Mouse (Mus musculus): Measurements from ENCODE around the gene Acly. TPM values are rescaled to one million over a fixed set of nuclear protein-coding genes. Genes with fewer than 3 reads are reported as not detected.

Acly gene
- polyA plus RNA-seq, 1 experiment from 2014 or later, result 219 TPM

- Histone ChIP-seq H3K4me3 (replicated peaks; ENCODE audit: low read depth, low read length) (no peak overlapping the region), H3K4me2 (ENCODE audit: low read length) (no peak overlapping the region), H3K9ac (replicated peaks; ENCODE audit: low read length) (no peak overlapping the region), H3K27ac (replicated peaks; ENCODE audit: low read depth, low read length) (no peak overlapping the region), H3K27me3 (ENCODE audit: control insufficient read depth, insufficient read depth, low read length) (no peaks in the 10 kb centered on the region), H3K4me1 (ENCODE audit: control insufficient read depth, insufficient read depth, low read length) (peaks cover 8% of the 10 kb centered on the region; the same call in 1 of the 2 replicates), H3K9me3 (ENCODE audit: control insufficient read depth, low read length) (no peaks in the 10 kb centered on the region), H3K36me3 (ENCODE audit: control insufficient read depth, insufficient read depth, low read length) (peaks cover 47% of the 10 kb centered on the region)
- ATAC-seq (ENCODE audit: low FRiP score, low TSS enrichment) (no peak), DNase-seq (no peak)
- 15% methylated on average over 9 of the region's 9 CpGs for WGBS
Observed at GRCm38 (mm10) chr11:100435678-100436246, 92.0 kb downstream of the Acly start.

- Histone ChIP-seq H3K4me3 (replicated peaks; ENCODE audit: low read depth, low read length) (no peak overlapping the region), H3K9me3 (ENCODE audit: control insufficient read depth, low read length) (no peaks in the 10 kb centered on the region), H3K27me3 (ENCODE audit: control insufficient read depth, insufficient read depth, low read length) (no peaks in the 10 kb centered on the region), H3K4me1 (ENCODE audit: control insufficient read depth, insufficient read depth, low read length) (no peaks in the 10 kb centered on the region), H3K4me2 (ENCODE audit: low read length) (no peak overlapping the region), H3K36me3 (ENCODE audit: control insufficient read depth, insufficient read depth, low read length) (peaks cover 56% of the 10 kb centered on the region), H3K27ac (replicated peaks; ENCODE audit: low read depth, low read length) (no peak overlapping the region), H3K9ac (replicated peaks; ENCODE audit: low read length) (no peak overlapping the region)
- WGBS, result 97% methylated on average over 5 of the region's 5 CpGs
- ATAC-seq (ENCODE audit: low FRiP score, low TSS enrichment), result no peak
- no peak for DNase-seq
Observed at GRCm38 (mm10) chr11:100432002-100432401, 95.8 kb downstream of the Acly start.

DNA sequence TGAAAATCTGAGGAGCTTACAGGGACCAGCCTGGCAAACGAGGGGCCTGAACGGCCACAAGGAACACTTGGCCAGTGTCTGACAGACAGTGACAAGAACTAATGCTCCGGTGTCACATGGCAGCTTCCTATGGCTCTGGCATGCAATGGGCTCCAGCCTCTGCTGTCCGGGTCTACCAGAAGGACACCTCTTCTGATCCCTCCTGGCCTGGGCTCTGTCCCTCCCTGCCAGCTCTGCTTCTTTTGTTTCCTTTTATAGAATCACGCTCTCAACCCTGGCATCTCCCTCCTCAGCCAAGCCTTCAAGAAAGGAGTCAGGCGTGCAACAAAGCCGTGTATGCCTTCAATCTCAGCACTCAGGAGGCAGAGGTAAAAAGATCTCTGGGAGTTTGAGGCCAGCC, 97.7 kb downstream of the Acly start:
- no peak for ATAC-seq (ENCODE audit: low FRiP score, low TSS enrichment)
- H3K36me3 ChIP-seq (ENCODE audit: control insufficient read depth, insufficient read depth, low read length), result peaks cover 38% of the 10 kb centered on the region
- no peak for DNase-seq
- no peak overlapping the region for H3K27ac ChIP-seq (replicated peaks; ENCODE audit: low read depth, low read length)
- no peaks in the 10 kb centered on the region for H3K9me3 ChIP-seq (ENCODE audit: control insufficient read depth, low read length)
- WGBS, result 84% methylated on average over 7 of the region's 7 CpGs
- H3K4me2 ChIP-seq (ENCODE audit: low read length), result no peak overlapping the region
- no peak overlapping the region for H3K9ac ChIP-seq (replicated peaks; ENCODE audit: low read length)
- no peak overlapping the region for H3K4me3 ChIP-seq (replicated peaks; ENCODE audit: low read depth, low read length)
- no peaks in the 10 kb centered on the region for H3K27me3 ChIP-seq (ENCODE audit: control insufficient read depth, insufficient read depth, low read length)
- H3K4me1 ChIP-seq (ENCODE audit: control insufficient read depth, insufficient read depth, low read length), result no peaks in the 10 kb centered on the region

DNA sequence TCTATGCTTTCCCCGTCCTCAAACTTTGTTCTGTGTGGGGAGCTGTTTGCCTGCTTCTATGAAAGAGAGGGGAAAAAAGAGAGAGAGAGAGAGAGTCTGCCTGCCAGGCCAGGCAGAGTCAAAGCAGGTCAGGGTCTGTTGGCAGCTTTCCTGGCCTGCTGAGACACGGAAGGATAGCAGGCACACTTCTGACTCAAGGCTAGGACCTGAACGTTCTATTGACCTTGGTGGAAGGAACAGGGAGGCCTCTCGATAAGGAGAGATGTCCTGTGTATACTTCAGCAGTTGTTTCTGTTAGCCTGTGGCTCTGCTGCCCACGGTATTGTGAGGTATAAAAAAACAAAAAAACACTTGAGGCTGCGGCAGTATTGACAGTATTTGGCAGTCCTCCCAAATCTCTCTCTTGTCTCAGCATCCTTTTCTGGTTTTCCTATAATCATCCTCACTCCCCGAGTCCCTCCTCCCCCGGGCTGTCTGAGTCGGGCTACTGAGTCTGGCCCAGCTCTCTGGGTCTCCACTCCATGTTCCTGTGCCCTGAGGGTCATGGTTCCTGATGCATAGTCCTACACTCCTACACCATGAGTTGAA, 99.1 kb downstream of the Acly start:
- Histone ChIP-seq H3K4me1 (ENCODE audit: control insufficient read depth, insufficient read depth, low read length) (no peaks in the 10 kb centered on the region), H3K36me3 (ENCODE audit: control insufficient read depth, insufficient read depth, low read length) (peaks cover 32% of the 10 kb centered on the region), H3K9ac (replicated peaks; ENCODE audit: low read length) (no peak overlapping the region), H3K4me3 (replicated peaks; ENCODE audit: low read depth, low read length) (no peak overlapping the region), H3K27ac (replicated peaks; ENCODE audit: low read depth, low read length) (0 out of 2 replicates have a peak overlapping the region, but pooled peaks have one; percentile 9), H3K27me3 (ENCODE audit: control insufficient read depth, insufficient read depth, low read length) (no peaks in the 10 kb centered on the region), H3K9me3 (ENCODE audit: control insufficient read depth, low read length) (no peaks in the 10 kb centered on the region), H3K4me2 (ENCODE audit: low read length) (no peak overlapping the region)
- ATAC-seq (ENCODE audit: low FRiP score, low TSS enrichment), result no peak
- peak; percentile 27 for DNase-seq
- WGBS, result 78% methylated on average over 9 of the region's 9 CpGs

- no peak overlapping the region for H3K27ac ChIP-seq (replicated peaks; ENCODE audit: low read depth, low read length)
- DNase-seq, result no peak
- H3K9me3 ChIP-seq (ENCODE audit: control insufficient read depth, low read length), result no peaks in the 10 kb centered on the region
- H3K36me3 ChIP-seq (ENCODE audit: control insufficient read depth, insufficient read depth, low read length), result peaks cover 22% of the 10 kb centered on the region
- ATAC-seq (ENCODE audit: low FRiP score, low TSS enrichment), result no peak
- H3K4me3 ChIP-seq (replicated peaks; ENCODE audit: low read depth, low read length), result no peak overlapping the region
- H3K4me1 ChIP-seq (ENCODE audit: control insufficient read depth, insufficient read depth, low read length), result no peaks in the 10 kb centered on the region
- no peak overlapping the region for H3K4me2 ChIP-seq (ENCODE audit: low read length)
- H3K9ac ChIP-seq (replicated peaks; ENCODE audit: low read length), result no peak overlapping the region
- 90% methylated on average over 3 of the region's 3 CpGs for WGBS
- no peaks in the 10 kb centered on the region for H3K27me3 ChIP-seq (ENCODE audit: control insufficient read depth, insufficient read depth, low read length)
Observed at GRCm38 (mm10) chr11:100426820-100427219, 101.0 kb downstream of the Acly start.

Small RNA genes within 50 kb of the gene (microRNA-seq; reads per million reads assigned to microRNA genes)
- not detected for gene Gm27374
- 1.2 reads per million for gene Mir7116

Other genes with a start within 250 kb of the Acly start
- 1,318 and 1,476 TPM in 2 replicates for gene Eif1, start 208.1 kb downstream of the Acly start, polyA plus RNA-seq (2014; fragmentation: Nextera tagmentation; extraction: Ambion mirVana)
- gene Gast, start 193.6 kb downstream of the Acly start, polyA plus RNA-seq (2014; fragmentation: Nextera tagmentation; extraction: Ambion mirVana), result 0.93 and 1.3 TPM in 2 replicates
- gene Hap1, start 171.9 kb downstream of the Acly start, polyA plus RNA-seq (2014; fragmentation: Nextera tagmentation; extraction: Ambion mirVana), result 108 and 170 TPM in 2 replicates
- gene Jup, start 130.2 kb downstream of the Acly start, polyA plus RNA-seq (2014; fragmentation: Nextera tagmentation; extraction: Ambion mirVana), result 70.0 and 75.2 TPM in 2 replicates
- gene P3h4, start 113.2 kb downstream of the Acly start, polyA plus RNA-seq (2014; fragmentation: Nextera tagmentation; extraction: Ambion mirVana), result 13.9 and 16.4 TPM in 2 replicates
- 9.0 and 20.1 TPM in 2 replicates for gene Fkbp10, start 112.3 kb downstream of the Acly start, polyA plus RNA-seq (2014; fragmentation: Nextera tagmentation; extraction: Ambion mirVana)
- 84.9 and 100 TPM in 2 replicates for gene Nt5c3b, start 86.2 kb downstream of the Acly start, polyA plus RNA-seq (2014; fragmentation: Nextera tagmentation; extraction: Ambion mirVana)
- 0.55 and 0.82 TPM in 2 replicates for gene Klhl10, start 86.1 kb downstream of the Acly start, polyA plus RNA-seq (2014; fragmentation: Nextera tagmentation; extraction: Ambion mirVana)
- gene Klhl11, start 55.3 kb downstream of the Acly start, polyA plus RNA-seq (2014; fragmentation: Nextera tagmentation; extraction: Ambion mirVana), result 17.6 and 18.8 TPM in 2 replicates
- gene Ttc25, start 17.6 kb upstream of the Acly start, polyA plus RNA-seq (2014; fragmentation: Nextera tagmentation; extraction: Ambion mirVana), result 1.9 and 2.5 TPM in 2 replicates
- gene Cnp, start 46.9 kb upstream of the Acly start, polyA plus RNA-seq (2014; fragmentation: Nextera tagmentation; extraction: Ambion mirVana), result 24.8 and 28.7 TPM in 2 replicates
- gene Nkiras2, start 91.2 kb upstream of the Acly start, polyA plus RNA-seq (2014; fragmentation: Nextera tagmentation; extraction: Ambion mirVana), result 125 and 129 TPM in 2 replicates
- 93.7 and 108 TPM in 2 replicates for gene Dnajc7, start 92.2 kb upstream of the Acly start, polyA plus RNA-seq (2014; fragmentation: Nextera tagmentation; extraction: Ambion mirVana)
- gene Zfp385c, start 164.5 kb upstream of the Acly start, polyA plus RNA-seq (2014; fragmentation: Nextera tagmentation; extraction: Ambion mirVana), result 0.41 and 0.49 TPM in 2 replicates
- gene Dhx58, start 176.3 kb upstream of the Acly start, polyA plus RNA-seq (2014; fragmentation: Nextera tagmentation; extraction: Ambion mirVana), result 2.0 and 2.1 TPM in 2 replicates
- 50.0 and 53.7 TPM in 2 replicates for gene Kat2a, start 184.5 kb upstream of the Acly start, polyA plus RNA-seq (2014; fragmentation: Nextera tagmentation; extraction: Ambion mirVana)
- 0.70 TPM in 1 of 2 replicates, not detected in the other for gene Hspb9, start 185.8 kb upstream of the Acly start, polyA plus RNA-seq (2014; fragmentation: Nextera tagmentation; extraction: Ambion mirVana)
- 86.8 and 156 TPM in 2 replicates for gene Rab5c, start 210.2 kb upstream of the Acly start, polyA plus RNA-seq (2014; fragmentation: Nextera tagmentation; extraction: Ambion mirVana)
- gene Kcnh4, start 231.9 kb upstream of the Acly start, polyA plus RNA-seq (2014; fragmentation: Nextera tagmentation; extraction: Ambion mirVana), result 9.8 and 13.0 TPM in 2 replicates
- gene Hcrt, start 234.9 kb upstream of the Acly start, polyA plus RNA-seq (2014; fragmentation: Nextera tagmentation; extraction: Ambion mirVana), result 0.55 TPM in 1 of 2 replicates, not detected in the other
- gene Ghdc, start 243.0 kb upstream of the Acly start, polyA plus RNA-seq (2014; fragmentation: Nextera tagmentation; extraction: Ambion mirVana), result 3.0 TPM in 2 replicates